Mouse (Mus musculus) c-Kit-positive CD71-negative TER-119-negative erythroid progenitor cells, embryonic 14.5 days (primary cell): ENCODE results near the gene Ttll9.

ENCODE experiments used
- DNase-seq: peaks from one replicate; pipeline ENCODE4 v3.0.0-alpha.2; 2013; ENCODE audit warnings: low read depth

Ttll9 gene

DNA sequence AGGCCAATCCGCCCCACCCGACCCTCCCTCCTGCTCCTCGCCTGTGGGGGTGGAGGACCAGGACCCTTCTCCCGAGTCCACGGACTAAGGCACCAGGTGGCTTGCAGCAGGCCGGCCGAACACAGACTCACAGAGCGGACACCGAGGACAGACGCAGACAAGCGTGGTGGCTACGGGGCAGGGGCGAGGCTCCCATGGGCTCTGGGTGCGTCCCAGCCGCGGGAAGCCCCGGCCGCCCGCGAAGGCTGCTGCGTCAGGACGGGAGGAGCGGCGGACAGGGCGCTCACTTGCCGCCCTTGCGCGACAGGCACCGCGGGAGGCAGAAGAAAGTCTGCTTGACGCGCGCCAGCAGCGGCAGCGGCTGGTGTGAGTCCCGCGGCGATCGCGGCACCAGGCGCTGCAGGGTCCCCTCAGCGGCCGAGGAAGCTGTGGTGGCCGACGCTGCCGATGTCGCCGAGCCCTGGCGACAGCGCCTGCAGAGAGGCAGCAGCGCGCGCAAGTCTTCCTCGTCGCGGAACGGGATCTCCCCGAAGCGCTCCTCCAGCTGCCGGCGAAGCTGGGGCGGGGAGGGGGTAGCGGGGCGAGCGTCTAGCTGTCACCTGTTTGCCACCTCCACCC lies 19.3 kb upstream of the Ttll9 start:
- DNase-seq, result no peak

- DNase-seq, result no peak
Observed at GRCm38 (mm10) chr2:152943568-152943967, 18.7 kb upstream of the Ttll9 start.

GRCm38 (mm10) chr2:152944013-152944412 lies 18.3 kb upstream of the Ttll9 start:
- no peak for DNase-seq

DNA sequence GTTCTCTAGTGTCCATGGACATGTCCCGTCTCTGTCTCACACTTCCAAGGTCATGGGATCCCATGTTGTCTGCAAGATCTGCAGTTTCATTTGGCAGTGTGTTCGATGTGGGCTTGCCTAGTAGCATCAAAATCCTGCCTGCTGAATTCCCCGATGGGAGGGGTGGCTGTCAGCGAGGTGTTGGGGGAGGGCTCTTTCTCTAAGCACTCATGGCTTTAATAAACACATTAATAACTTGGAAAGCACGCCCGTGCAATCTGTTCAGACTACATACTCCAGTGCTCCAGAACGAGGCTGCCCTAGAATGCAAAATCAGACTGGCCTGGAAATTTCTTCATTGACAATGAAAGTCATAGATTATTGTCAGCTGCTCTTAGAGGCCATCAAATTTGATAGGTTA lies 15.2 kb upstream of the Ttll9 start:
- no peak for DNase-seq

- no peak for DNase-seq
Observed at GRCm38 (mm10) chr2:152948438-152949020, 13.8 kb upstream of the Ttll9 start.

GRCm38 (mm10) chr2:152950358-152951064 lies 11.8 kb upstream of the Ttll9 start:
- DNase-seq, result no peak

DNA sequence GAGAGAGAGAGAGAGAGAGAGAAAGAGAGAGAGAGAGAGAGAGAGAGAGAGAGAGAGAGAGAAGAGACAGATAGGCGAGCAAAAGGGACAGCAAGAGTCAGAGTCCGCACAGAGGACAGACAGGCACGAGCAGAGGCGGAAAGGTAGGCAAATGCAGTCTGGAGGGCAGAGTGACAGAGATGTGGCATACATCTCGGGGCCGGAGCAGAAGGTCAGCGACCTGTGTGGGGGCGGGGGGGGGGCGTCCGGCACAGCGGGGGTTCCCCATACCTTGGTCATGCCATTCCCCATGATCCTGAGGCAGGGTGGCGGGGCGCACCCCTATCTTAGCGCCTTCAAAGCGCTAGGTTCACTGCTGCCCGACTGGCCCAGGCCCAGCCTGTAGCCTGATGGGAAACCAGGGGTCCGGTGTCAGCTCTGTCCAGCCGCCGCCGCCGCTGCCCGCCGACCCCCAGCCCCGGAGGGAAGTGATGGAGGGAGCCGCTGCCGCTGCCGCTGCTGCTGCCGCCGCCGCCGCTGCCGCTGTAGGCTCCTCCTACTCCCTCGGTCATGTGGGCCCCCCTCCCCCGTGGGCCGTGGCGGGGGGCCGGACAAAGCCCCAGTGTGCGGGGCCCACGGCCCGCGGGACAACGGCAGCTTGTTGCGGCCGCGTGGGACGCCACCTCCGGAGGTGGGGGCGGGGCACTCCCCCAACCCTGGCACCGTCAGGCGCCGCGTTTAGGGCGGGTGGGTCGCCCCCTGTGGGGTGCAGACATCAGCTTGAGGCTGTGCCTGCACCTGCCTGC lies 11.0 kb upstream of the Ttll9 start, which contains the start of gene Dusp15:
Gene Dusp15 (minus strand): TSS at position 634 of the 785 bp plus-strand sequence.
- no peak for DNase-seq

DNA sequence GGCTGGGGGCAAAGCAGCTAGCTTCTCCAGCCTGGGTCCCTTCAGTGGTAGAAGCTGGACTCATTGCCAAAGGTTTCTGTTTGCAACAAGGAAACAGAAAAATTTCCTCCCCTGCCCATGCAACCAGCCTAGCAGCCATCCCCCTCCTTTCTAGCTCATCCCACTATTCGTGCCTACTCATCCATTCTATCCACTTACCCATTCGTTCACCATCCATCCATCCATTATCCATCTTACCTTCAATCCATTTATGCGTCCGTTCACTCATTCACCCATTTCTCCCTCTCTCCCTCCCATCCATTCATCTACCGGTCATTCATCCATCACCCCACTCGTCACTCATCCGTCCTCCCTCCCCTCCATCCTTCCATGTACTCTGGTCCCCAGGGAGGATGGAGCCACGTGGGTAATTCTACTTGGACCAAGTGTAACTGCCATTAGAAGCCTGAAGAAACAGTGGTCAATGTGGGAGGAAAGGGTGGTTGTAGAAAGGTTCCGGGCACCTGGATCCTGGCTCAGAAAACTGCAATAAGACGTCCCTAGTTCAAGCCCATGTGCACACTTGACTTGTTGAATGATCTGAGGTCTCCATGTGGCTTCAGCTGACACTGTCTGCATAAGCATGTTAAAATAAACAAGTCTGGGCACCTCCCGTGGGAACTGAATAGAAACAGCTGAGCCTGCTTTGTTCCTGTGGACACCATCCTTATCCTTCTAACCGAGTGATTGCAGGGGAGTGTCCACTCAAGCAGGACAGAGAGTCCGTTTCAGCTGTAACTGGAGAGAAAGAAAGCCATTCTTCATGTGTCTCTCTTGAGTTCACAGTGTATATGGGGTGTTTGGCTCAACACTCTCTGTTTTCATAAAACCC lies 10.2 kb upstream of the Ttll9 start:
- no peak for DNase-seq

GRCm38 (mm10) chr2:152958116-152958515 lies 4.2 kb upstream of the Ttll9 start:
- no peak for DNase-seq

GRCm38 (mm10) chr2:152965555-152965954 lies 3.3 kb downstream of the Ttll9 start:
- DNase-seq, result no peak

GRCm38 (mm10) chr2:152976991-152977390 lies 14.7 kb downstream of the Ttll9 start:
- no peak for DNase-seq

DNA sequence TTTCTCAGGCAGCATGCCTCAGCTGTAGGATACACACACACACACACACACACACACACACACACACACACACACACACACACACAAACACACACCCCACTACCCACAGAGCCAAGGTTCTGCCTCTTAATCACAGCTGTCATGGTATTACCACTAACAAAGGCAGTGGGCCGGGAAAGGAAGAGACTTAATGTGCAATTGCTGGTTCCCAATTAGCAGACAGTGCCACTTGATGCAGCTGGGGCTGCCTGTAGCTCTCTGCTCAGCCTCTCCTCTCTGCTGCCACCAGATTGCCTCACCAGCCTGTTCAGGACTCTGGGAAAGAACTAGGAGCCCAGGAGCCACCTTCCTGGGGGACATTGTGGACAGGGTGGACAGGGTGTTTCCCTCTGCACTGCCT lies 23.3 kb downstream of the Ttll9 start:
- no peak for DNase-seq

DNA sequence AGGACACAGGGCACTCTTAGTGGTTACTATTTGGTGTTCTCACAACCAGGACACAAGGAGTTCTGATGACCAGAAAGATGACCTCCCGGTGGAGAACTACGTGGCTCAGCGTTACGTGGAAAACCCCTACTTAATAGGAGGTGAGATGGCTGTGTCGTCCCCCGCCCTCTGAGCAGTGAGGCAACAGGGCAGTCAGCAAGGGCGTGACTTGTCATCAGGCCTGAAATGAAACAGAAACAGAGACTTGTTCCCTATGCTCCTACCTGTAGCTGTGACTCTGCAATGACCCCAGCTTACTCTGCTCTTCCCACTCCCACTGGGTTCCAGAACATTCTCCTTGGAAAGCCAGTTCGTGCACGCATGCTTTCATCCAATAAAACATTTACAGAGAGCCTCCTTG lies 29.2 kb downstream of the Ttll9 start:
- DNase-seq, result no peak

GRCm38 (mm10) chr2:152997046-152997445 lies 34.8 kb downstream of the Ttll9 start:
- DNase-seq, result no peak

DNA sequence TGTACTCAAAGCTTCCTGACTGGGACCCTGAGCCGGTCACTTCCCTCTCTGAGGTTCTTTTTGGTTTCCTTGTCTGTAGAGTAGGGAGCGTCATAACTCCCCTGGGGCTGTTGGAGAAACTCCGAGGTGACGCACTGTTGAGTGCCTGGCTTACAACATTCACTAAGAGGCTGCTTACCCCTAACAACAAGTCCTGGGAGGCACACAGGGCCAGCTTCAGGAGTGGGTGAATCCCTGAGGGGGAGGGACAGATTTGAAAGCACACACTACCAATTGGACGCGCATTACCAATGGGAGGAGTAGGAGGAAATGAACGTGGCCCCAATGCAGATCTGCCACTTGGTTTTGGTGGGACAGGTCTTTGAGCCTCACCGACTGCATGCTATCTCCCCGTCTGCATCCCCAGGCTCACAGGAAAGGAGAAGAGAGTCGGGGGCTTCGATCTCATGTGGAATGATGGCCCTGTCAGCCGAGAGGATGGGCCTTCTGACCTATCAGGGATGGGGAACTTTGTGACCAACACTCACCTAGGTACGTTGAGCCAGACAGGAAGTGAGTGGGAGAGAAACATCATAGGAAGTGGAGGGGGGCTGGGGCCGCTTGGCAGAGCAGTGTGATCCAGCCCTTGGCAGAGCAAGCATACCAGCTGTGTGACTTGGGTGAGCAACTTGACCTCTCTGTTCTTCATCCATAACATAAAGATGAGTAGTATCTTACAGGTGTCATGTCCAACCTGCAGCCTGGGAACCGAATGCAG lies 40.4 kb downstream of the Ttll9 start:
- DNase-seq, result peak; percentile 28

GRCm38 (mm10) chr2:153003681-153004338 lies 41.5 kb downstream of the Ttll9 start:
- no peak for DNase-seq

- no peak for DNase-seq
Observed at GRCm38 (mm10) chr2:153005981-153006380, 43.7 kb downstream of the Ttll9 start.

DNA sequence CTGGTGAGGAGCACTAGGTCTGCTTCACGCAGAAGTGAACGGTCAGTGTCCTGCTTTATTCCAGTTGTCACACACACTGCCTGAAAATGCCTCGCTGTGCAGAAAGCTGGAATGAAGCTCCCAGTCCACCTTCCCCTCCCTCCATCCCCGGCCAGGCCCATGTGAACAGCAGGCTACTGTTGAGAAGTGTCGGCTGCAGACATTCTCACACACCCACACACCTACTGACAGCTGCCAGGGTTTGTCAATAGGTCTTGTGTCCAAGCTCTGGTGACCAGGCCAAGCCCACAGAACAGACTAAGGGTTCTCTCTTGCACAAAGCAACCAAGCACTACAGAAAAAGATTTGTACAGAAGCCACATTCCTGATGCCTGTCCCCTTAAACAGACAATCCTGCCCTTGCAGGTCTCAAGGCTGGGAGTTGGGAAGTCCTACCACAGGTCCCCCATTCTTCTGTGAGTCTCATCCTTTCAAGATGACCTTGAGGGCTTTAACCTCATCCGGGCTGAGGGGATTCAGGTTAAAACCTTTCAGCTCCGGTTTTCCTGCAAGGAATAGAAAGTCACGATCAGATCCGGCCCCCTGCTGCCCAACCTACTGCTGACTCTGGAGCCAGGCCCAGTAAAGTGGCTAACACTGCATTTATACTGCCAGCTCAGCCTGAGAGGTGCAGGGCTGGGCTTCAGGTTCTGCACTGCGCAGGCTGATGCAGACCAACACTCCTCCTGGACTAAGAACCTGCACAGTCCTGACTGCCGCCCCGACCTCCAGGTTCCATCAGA lies 47.1 kb downstream of the Ttll9 start:
- DNase-seq, result no peak

- no peak for DNase-seq
Observed at GRCm38 (mm10) chr2:153013724-153014515, 51.6 kb downstream of the Ttll9 start.
